Mouse (Mus musculus) lung, postnatal 25 days (tissue): Measurements from ENCODE around the gene Apba1.

ENCODE experiments used
- DNase-seq: peaks from one replicate; pipeline ENCODE4 v3.0.0; 2022; ENCODE audit warnings: low spot score

Gene Apba1

GRCm38 (mm10) chr19:23758554-23759321 is at the start of gene Apba1:
Gene Apba1, plus strand, starts transcription at chr19:23758887.
- DNase-seq, result peak; percentile 31

GRCm38 (mm10) chr19:23746506-23746905 is 12.2 kb upstream of the Apba1 start:
- no peak for DNase-seq

GRCm38 (mm10) chr19:23757011-23757410 is 1.7 kb upstream of the Apba1 start:
- no peak for DNase-seq

- peak; percentile 91 for DNase-seq
These were observed 630 bp upstream of the Apba1 start for GRCm38 (mm10) chr19:23757961-23758553.

- peak; percentile 8 for DNase-seq
These were observed 747 bp downstream of the Apba1 start for GRCm38 (mm10) chr19:23759322-23759945.

DNA sequence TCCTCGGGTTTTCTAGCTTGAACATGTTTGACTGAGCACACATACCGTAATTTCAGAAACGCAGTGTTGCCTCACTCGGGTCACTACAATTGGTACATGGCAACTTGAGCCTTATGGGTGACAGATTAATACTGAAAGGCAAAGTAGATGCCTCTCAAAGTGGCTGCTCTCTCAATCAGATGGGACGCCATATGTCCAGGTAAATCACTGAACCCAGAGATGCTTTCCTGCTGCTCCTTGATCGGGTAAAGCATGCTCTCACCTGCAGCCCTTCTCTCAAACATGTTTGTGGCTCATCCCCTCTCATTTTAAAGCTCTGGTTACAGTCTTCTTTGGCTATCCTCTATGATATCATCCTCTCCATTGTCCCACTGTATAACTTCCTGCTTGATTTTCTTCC is 4.7 kb downstream of the Apba1 start:
- DNase-seq, result no peak

GRCm38 (mm10) chr19:23764051-23764450 is 5.4 kb downstream of the Apba1 start:
- DNase-seq, result no peak

- no peak for DNase-seq
These were observed 10.2 kb downstream of the Apba1 start for GRCm38 (mm10) chr19:23768864-23769263.

GRCm38 (mm10) chr19:23770494-23771423 is 12.1 kb downstream of the Apba1 start:
- no peak for DNase-seq

DNA sequence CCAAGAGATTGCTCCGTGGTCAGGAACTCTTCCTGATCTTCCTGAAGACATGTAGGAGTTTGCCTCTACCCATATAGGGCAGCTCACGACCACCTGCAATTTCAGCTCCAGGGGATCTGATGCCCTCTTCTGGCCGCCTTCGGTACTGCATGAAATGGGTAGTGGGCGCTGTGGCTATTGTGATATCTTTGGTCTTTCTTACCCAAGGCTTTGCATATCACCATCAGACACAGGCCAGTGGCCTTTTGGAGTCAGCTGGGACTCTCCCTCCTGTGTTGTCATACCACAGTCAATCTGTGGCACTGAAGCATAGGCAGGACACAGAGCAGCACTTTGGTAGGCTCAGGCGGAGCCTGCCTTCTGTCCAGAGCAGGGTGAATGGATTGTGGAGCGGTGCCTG is 13.3 kb downstream of the Apba1 start:
- no peak for DNase-seq

- DNase-seq, result no peak
These were observed 16.7 kb downstream of the Apba1 start for GRCm38 (mm10) chr19:23775356-23775755.

GRCm38 (mm10) chr19:23779130-23779529 is 20.4 kb downstream of the Apba1 start:
- no peak for DNase-seq

DNA sequence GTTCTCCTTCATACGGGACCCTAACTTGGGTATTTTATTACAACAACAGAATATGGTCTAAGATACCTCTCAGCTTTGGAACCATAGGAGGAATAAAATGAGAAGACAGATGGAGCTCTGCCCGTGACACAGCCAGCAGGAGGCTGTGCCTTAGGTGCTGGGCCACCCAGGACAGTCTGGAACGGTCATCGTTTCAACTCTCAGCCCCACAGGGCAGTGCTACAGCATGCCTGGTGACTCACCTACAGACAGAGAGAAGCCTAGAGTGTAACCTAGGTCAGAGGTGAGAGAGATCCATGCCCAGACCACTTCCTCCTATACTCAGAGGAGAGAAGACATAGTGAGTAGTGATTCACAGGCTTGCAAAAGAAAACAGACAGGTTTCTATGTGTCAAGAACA is 21.4 kb downstream of the Apba1 start:
- no peak for DNase-seq

DNA sequence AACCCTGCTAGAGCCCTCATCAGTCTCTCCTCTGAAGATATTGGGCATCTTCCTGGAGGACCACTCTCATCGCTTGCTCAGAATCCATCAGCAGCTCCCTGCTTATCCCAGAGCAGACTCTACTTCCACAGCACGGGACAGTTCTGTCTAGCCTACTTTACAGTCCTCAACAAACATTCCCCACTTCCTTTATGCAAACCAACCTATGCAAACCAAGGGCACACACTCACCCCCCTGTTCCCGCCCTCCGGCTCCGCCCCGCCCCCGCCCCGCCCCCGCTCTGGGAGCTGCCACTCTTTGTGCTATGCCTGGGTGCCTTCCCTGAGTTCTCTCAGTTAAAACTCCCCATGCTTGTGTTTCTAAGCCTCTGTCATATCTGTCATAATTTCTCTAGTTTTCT is 23.3 kb downstream of the Apba1 start:
- DNase-seq, result no peak

GRCm38 (mm10) chr19:23788420-23789132 is 29.9 kb downstream of the Apba1 start:
- no peak for DNase-seq

DNA sequence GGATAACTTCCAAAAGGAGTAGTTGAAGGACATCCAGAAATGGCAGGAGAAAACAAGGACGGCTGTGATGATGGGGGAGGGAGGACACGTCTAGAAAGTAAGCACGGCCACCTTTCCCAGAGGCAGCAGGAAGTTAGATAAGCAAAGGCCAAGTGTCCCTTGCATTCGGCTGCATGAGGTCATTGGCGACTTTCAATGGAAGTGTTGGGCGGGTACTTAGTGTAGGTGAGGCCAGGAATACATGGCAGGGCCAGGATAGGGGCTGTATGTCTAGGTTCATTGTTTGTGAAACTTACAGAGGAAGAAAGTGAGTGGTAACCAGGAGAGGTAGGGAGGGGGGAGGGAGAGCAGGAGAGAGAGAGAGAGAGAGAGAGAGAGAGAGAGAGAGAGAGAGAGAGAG is 33.0 kb downstream of the Apba1 start:
- no peak for DNase-seq

GRCm38 (mm10) chr19:23792559-23792958 is 33.9 kb downstream of the Apba1 start:
- DNase-seq, result no peak

GRCm38 (mm10) chr19:23794491-23794890 is 35.8 kb downstream of the Apba1 start:
- no peak for DNase-seq

DNA sequence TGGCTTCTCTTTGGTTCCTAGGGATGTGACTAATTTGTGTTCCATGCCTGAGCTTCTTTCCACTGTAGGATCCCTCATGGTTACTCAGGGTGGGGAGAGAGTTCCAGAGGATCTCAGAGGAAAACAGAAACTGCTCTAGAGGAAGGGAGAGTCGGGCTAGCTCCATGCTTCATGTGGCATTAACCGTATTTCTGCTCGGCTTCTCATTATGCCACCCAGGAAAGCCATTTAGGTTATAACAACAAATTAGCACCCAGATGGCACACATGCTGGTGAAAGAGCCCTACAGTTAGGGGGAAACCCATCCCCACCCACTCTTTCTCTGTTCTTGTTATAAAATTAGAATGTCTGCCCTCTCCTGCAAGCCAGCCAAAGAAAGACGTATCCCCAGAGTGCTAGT is 36.5 kb downstream of the Apba1 start:
- no peak for DNase-seq

- peak; percentile 23 for DNase-seq
These were observed 42.5 kb downstream of the Apba1 start for GRCm38 (mm10) chr19:23801174-23801573.

DNA sequence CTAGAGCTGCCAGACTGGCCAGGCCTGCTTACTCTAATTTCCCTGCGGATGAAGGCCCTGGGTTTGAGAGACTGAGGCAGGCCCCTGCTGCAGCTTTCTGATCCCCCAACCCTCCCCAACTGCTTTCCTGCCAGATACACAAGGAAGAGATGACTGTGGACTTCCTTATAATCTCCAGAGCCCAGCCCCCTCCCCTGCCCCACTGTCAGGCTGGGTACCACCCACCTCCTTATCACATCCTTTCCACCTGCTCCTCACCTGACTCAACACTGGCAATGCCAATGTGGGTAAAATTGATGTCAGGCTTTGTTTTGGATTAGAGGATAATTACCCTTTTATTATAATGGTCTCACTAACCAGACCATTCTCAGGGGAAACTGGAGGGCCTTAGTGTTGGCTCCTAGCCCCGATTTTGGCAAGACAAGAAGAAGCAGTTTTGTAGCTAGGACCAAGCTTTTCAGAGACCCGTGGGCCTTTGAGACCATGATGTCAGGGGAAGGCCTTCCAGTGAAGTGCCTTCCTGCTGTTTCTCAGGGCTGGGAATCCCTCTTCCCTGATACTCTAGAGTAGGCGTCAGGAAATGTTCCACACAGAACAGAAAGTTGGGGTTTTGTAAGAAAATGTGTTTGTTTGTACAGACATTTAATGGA is 44.7 kb downstream of the Apba1 start:
- DNase-seq, result no peak
